Mouse (Mus musculus): ENCODE data around the gene Fkbp7.

Gene Fkbp7

DNA sequence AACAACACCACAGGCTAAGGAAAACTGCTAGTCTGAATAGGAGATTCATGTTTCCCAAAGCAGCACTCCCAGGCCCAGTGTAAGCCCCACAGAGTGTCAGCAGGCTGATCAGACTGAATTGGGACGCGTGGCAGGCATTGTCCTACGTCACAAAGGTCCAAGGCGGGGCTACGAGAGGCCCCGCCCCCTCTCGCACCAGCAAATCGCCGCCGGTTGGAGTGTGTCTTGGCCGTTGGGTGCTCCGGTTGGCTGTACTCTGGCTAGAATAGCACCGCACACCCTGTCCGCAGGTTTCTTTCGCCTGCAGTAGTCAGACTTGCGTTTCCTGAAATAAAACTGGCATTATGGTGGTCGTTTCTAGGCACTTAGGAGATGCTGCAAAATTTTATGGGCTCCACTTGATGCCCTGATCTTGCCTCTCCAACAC is at the start of gene Fkbp7:
Gene Fkbp7, minus strand, starts transcription at position 151 of the 427 bp plus-strand sequence.
- DNase-seq: peak; percentile 93

DNA sequence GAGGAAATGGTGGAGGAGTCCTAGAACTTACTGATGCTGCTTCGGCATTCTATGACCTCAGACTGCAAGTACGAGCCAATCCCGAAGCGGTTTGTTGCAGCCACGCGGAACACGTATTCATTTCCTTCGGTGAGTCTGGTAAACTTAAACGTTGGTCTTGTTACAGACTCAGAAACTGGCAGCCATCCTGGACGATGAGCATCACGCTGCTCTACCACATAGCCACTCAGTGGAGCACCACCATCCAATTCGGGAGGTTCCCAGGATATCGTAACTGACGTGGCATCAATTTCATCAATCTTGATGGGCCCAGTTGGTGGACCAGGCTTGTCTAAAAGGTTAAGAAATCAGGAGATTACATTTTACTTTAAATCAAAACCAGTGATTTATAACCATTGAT is 46.7 kb upstream of the Fkbp7 start:
- DNase-seq: no peak

- DNase-seq: no peak
Measured at GRCm38 (mm10) chr2:76714984-76715383, 42.1 kb upstream of the Fkbp7 start.

GRCm38 (mm10) chr2:76708512-76708911 is 35.6 kb upstream of the Fkbp7 start:
- DNase-seq: no peak

DNA sequence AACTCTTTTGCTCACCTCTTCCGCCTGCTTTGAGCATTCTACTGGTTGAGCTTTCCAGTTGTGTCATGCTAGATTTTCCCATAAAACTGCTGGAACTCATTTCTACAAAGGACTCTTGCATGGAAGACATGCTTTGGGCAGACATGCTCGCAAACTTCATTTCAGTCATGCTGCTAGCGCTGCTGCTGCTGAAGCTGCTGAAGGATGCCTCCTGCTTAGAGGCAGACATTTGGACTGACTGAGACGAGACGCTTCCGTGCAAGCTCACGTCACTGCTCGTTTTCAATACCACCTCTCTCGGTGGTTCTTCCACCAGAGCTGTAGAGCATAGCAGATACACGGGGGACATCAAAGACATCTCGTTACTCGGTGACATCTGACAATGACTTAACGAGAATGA is 32.7 kb upstream of the Fkbp7 start:
- DNase-seq: no peak

GRCm38 (mm10) chr2:76702751-76703150 is 29.8 kb upstream of the Fkbp7 start:
- DNase-seq: no peak

DNA sequence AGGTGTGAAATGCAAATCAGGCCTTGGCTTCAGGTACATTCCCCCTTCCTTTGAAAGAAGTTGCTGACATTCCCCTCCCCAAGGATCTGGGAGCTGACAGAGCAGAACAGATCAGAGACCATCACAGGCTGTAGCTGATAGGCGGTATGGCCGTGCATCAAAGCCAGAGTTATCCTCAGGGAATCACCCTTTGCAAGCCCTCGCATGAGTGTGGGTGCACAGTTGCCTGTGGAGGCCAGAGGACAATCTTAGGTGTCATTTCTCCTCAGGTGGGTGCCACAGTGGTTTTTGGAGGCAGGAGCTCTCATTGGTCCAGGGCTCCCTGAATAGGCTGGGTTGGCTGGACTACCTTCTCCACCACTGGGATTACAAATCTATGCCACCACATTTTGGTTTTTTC is 29.3 kb upstream of the Fkbp7 start:
- no peak for DNase-seq

DNA sequence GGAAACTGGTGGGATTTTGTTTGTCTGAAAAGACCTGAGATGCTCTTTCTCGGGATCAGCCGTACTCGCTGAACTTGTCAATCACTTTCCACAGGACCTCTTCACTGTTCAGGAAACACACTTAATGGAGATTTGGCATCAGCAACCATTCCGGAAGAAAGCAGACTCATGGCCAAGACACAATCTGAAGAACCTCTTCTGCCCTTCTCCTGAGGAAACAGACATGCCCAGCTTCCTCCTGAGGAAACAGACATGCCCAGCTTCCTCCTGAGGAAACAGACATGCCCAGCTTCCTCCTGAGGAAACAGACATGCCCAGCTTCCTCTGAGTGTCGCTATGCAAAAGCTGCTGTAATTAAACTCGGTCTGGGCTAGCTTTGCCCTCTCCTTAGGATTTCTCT is 22.4 kb upstream of the Fkbp7 start:
- DNase-seq: no peak

DNA sequence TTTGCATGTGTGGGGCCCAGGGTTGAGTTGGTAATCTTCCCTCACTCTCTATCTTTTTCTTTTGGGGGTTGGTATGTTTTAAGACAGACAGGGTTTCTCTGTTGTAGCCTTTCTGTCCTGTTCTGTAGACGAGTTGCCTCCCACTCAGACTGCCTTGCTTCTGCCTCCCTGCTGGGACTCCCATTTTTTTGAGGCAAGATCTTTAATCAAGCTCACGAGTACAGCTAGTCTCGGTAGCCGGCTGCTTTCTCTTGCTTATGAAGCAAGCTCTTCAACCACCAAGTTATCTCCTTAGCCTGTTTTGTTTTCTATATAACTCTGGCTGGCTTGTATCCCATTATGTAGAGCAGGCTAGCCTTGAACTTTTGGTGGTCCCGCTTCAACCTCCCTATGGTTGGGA is 20.8 kb upstream of the Fkbp7 start:
- DNase-seq: no peak

- no peak for DNase-seq
Measured at GRCm38 (mm10) chr2:76690436-76691204, 17.7 kb upstream of the Fkbp7 start.

DNA sequence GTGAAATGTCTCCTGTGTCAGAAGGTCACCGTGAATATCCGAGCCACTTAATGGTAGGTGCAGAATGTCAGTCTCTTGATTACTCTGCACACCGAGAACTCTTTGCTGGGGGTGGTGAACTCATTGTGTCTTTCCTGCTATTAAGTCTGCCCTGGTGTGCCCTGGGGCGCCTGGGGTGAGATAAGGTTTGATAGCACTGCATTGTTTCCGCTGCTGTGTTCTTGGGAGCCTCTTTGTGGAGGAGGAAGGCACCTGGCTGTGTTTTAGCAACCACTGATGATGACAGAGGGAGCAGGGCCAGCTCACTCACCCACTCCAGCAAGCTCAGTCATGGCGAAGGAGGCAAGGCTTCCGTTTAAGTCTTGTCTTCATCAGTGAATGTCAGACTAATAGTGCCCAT is 15.2 kb upstream of the Fkbp7 start:
- DNase-seq: no peak

DNA sequence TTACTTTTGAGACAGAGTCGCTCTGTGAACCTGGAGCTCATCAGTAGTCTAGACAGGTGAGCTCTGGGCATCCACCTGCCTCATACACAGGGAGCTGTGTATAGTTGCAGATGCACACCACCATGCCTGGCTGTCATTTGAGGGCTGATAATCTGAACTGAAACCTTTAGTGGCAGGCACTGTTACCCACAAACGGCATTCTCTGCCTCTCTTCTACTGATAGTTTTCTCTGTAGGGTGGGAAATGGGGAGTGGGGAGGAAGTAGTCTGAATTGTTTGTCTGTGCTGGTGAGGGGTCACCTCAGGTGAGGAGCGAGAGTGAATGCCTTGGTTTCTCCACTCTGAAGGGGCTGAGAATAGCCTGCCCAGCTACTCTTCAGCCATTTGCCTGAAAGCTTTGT is 14.7 kb upstream of the Fkbp7 start:
- no peak for DNase-seq

- DNase-seq: no peak
Measured at GRCm38 (mm10) chr2:76686986-76687385, 14.1 kb upstream of the Fkbp7 start.

DNA sequence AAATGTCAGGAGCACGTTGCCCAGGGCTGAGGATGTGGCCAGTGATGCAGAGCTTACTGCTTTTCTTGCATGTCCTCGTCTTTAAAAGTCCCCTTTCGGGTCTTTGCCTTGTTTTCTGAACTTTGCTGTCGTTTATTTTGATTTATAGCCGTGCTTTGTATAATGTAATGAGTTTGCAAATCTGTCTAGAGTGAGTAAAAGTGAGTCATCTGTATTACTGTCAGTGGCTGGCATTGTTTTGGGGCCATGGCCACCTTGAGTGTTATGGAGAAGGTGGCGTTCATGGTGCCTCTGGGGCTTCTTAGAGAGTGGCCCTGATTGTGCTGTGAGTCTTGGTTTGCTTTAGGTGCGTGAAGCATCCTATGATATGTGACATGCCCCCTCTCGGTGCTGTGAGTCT is 9.4 kb upstream of the Fkbp7 start:
- no peak for DNase-seq

DNA sequence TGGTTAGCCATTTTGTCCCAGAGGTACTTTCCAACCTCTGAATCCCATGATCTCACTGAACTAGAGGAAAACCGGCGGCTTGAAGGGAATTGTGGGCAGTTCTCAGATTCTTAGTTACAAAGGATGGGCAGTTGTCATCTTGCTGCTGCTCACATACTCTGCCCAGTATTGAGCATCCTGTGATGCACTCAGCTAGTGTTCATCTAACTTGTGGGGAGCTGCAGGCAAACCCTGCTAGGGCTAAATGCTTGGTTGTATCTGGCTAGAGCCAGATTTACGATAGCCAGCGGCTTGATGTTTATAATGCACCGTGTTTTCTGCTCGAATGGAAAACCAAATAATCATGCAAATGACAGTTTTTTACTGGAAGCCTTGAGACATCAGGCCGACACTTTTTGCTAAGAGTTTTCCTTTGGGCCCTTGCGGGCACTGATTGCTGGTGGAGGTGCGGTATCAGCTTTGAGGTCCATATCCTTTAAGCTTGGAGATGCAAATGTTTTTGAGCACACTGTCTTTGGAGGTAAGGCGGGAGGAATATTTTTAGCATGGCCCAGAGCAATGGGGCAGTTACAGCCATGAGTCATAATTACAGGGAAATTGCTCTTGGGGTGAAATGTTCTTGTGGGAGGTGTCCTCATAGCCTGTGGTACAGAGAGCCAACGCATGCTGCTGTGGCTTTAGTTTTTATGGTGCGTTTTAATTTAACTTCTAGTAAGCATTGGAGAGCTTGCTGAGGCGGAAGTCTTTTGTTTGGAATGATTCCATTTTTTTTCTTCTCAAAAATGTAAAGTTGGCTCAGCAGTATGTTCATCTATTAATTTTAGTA is 3.7 kb upstream of the Fkbp7 start:
- no peak for DNase-seq

GRCm38 (mm10) chr2:76675949-76676348 is 3.0 kb upstream of the Fkbp7 start:
- DNase-seq: no peak

DNA sequence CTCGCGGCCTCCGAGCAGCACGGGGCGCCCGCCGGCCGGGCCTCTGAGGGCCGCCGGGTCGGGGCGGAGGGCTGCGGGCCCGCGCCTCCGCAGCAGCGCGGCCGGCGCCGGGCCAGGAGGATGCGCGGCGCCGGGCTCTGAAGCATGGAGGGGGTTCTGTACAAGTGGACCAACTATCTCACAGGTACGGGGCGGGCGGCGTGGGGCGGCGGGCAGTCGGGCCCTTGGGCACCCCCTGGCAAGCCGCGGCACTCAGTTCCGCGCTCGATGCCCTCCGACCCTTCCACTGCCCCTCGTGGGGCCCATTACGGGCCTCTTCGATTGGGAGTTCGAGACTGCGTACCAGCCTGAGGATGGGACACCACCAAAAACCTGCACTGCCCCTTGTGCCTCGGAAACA is 2.5 kb upstream of the Fkbp7 start:
- no peak for DNase-seq

- DNase-seq: peak; percentile 87
Measured at GRCm38 (mm10) chr2:76674725-76675427, 2.0 kb upstream of the Fkbp7 start, which contains the start of gene Plekha3. Gene Plekha3 (plus strand): TSS chr2:76675281.

GRCm38 (mm10) chr2:76673472-76674081 is 661 bp upstream of the Fkbp7 start:
- no peak for DNase-seq

DNA sequence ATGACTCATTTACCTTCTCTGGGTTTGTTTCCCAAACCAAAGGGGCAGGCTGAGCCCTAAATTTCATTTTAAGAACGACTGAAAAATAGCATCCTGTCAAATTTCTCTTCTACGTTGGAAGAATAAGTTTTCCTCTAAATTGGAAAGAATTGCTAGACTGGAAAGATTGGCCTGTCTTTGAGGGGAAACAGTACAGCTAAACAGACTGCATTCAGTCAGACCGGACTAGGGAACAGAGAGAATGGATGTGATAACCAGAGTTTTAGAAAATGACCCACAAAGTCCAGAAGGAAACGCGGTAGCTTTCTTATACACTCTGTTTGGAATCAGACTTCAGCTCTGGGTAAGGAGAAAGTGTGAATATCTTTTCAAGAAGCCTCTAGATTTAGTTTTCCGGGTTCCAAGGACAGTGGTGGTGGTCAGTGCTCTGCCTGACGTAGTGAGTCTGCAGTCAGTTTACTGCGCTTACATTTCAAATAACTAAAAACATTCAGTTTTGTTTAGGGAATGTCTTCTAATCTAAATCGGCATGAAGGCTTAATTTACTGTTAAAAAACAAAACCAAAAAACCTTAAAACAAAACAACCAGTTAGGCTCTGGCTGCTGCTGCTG is 676 bp downstream of the Fkbp7 start:
- DNase-seq: no peak

GRCm38 (mm10) chr2:76671641-76672040 is 1.3 kb downstream of the Fkbp7 start:
- no peak for DNase-seq

DNA sequence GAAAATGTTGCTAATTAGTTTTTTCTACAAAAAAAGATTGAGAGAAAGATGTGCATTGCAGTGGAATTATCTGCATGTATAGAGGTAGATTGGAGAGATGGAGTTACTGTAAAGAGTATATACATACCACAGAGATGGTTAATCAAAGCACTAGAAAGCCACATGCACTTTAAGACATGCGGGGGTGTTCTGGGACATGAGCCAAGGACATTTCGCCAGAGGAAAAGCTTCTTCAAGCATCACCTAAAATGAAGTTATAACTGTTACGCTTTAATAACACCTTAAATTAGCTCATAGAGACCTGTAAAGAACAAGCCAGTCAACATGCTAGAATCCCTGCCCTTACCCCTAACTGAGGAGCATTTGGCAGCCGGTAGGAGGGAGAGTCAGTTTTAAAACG is 5.7 kb downstream of the Fkbp7 start:
- DNase-seq: no peak

DNA sequence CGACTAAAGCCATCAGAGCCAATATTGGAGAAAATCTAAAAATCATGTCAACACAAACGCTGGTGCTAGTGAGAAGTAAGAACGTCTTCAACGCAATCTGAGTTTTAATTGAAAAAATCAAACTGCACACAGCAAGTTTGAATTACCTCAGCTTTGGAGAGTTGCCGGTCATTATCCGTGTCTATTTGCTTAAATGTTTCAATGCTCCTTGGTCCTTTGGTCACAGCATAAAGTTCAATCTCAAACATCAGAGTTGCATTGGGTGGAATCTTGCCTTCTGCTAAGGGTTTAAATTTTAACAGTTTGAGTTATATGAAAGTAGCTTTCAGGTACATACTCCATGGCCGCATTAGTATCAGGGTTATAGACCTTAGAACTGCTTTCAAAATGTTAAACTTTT is 7.4 kb downstream of the Fkbp7 start:
- DNase-seq: no peak

Data from layer of hippocampus, adult 9-11 months (tissue).